Mouse (Mus musculus): ENCODE measurements around the gene Mrrf. TPM values are rescaled to one million over a fixed set of nuclear protein-coding genes. Genes with fewer than 3 reads are reported as not detected.
"Not testable (repeated sequence)": the region's sequence is repeated elsewhere in the genome, so short reads cannot be mapped to it uniquely, and the experiment has no call there.

Mrrf gene
- polyA plus RNA-seq, 1 experiment from 2014 or later, result 26.7 TPM

GRCm38 (mm10) chr2:36184876-36185275 lies 48.7 kb downstream of the Mrrf start:
- H3K4me3 ChIP-seq (ENCODE audit: low read length), result no peak overlapping the region

GRCm38 (mm10) chr2:36189200-36189599 lies 53.0 kb downstream of the Mrrf start:
- not testable (repeated sequence) for H3K9ac ChIP-seq (ENCODE audit: low read depth, low read length); H3K27ac ChIP-seq (ENCODE audit: low read depth, low read length); H3K4me3 ChIP-seq (ENCODE audit: low read length); H3K36me3 ChIP-seq (ENCODE audit: control insufficient read depth, insufficient read depth, low read length); ATAC-seq; H3K9me3 ChIP-seq (ENCODE audit: control insufficient read depth, low read length); H3K4me2 ChIP-seq (ENCODE audit: low read length); H3K27me3 ChIP-seq (replicated peaks; ENCODE audit: control insufficient read depth, insufficient read depth, low read length); H3K4me1 ChIP-seq (ENCODE audit: control insufficient read depth, insufficient read depth, low read depth, low read length)
- WGBS, result 71% methylated on average over 6 of the region's 6 CpGs

More at GRCm38 (mm10) chr2:36184876-36185275, 48.7 kb downstream of the Mrrf start:
- H3K9ac ChIP-seq (ENCODE audit: low read depth, low read length), result no peak overlapping the region
- H3K27ac ChIP-seq (ENCODE audit: low read depth, low read length), result peak overlapping the region; percentile 14; the same call in 1 of the 2 replicates
- ATAC-seq, result peak; percentile 59
- H3K4me2 ChIP-seq (ENCODE audit: low read length), result no peak overlapping the region
- no peaks in the 10 kb centered on the region for H3K27me3 ChIP-seq (replicated peaks; ENCODE audit: control insufficient read depth, insufficient read depth, low read length)
- H3K36me3 ChIP-seq (ENCODE audit: control insufficient read depth, insufficient read depth, low read length), result no peaks in the 10 kb centered on the region
- no peaks in the 10 kb centered on the region; the same call in 1 of the 2 replicates for H3K4me1 ChIP-seq (ENCODE audit: control insufficient read depth, insufficient read depth, low read depth, low read length)
- WGBS, result 58% methylated on average over 6 of the region's 6 CpGs
- H3K9me3 ChIP-seq (ENCODE audit: control insufficient read depth, low read length), result no peaks in the 10 kb centered on the region

GRCm38 (mm10) chr2:36191098-36191941 lies 55.1 kb downstream of the Mrrf start:
- WGBS, result 46% methylated on average over 12 of the region's 12 CpGs
- H3K4me2 ChIP-seq (ENCODE audit: low read length), result no peak overlapping the region
- H3K4me1 ChIP-seq (ENCODE audit: control insufficient read depth, insufficient read depth, low read depth, low read length), result peaks cover 2% of the 10 kb centered on the region; the same call in 1 of the 2 replicates
- no peaks in the 10 kb centered on the region for H3K36me3 ChIP-seq (ENCODE audit: control insufficient read depth, insufficient read depth, low read length)
- no peak overlapping the region for H3K9ac ChIP-seq (ENCODE audit: low read depth, low read length)
- no peaks in the 10 kb centered on the region for H3K27me3 ChIP-seq (replicated peaks; ENCODE audit: control insufficient read depth, insufficient read depth, low read length)
- no peak overlapping the region for H3K27ac ChIP-seq (ENCODE audit: low read depth, low read length)
- H3K9me3 ChIP-seq (ENCODE audit: control insufficient read depth, low read length), result no peaks in the 10 kb centered on the region
- ATAC-seq, result no peak; the same call in 1 of the 2 replicates
- H3K4me3 ChIP-seq (ENCODE audit: low read length), result no peak overlapping the region

- WGBS, result 53% methylated on average over 3 of the region's 3 CpGs
Measured at GRCm38 (mm10) chr2:36197021-36197420, 60.8 kb downstream of the Mrrf start.

GRCm38 (mm10) chr2:36197919-36198881 lies 62.0 kb downstream of the Mrrf start:
- H3K9me3 ChIP-seq (ENCODE audit: control insufficient read depth, low read length), result no peaks in the 10 kb centered on the region
- peak; percentile 67 for ATAC-seq
- H3K4me3 ChIP-seq (ENCODE audit: low read length), result peak overlapping the region; percentile 9; the same call in 1 of the 2 replicates
- H3K27ac ChIP-seq (ENCODE audit: low read depth, low read length), result peak overlapping the region; percentile 12; the same call in 1 of the 2 replicates
- peak overlapping the region; percentile 48 for H3K9ac ChIP-seq (ENCODE audit: low read depth, low read length)
- 10% methylated on average over 20 of the region's 20 CpGs for WGBS
- peaks cover 25% of the 10 kb centered on the region for H3K4me1 ChIP-seq (ENCODE audit: control insufficient read depth, insufficient read depth, low read depth, low read length)
- peak overlapping the region; percentile 42 for H3K4me2 ChIP-seq (ENCODE audit: low read length)
- peaks cover 3% of the 10 kb centered on the region; the same call in 1 of the 2 replicates for H3K27me3 ChIP-seq (replicated peaks; ENCODE audit: control insufficient read depth, insufficient read depth, low read length)
- H3K36me3 ChIP-seq (ENCODE audit: control insufficient read depth, insufficient read depth, low read length), result no peaks in the 10 kb centered on the region

More at GRCm38 (mm10) chr2:36197021-36197420, 60.8 kb downstream of the Mrrf start:
- no peaks in the 10 kb centered on the region for H3K36me3 ChIP-seq (ENCODE audit: control insufficient read depth, insufficient read depth, low read length)
- ATAC-seq, result no peak
- H3K9ac ChIP-seq (ENCODE audit: low read depth, low read length), result no peak overlapping the region
- H3K27me3 ChIP-seq (replicated peaks; ENCODE audit: control insufficient read depth, insufficient read depth, low read length), result peaks cover 3% of the 10 kb centered on the region; the same call in 1 of the 2 replicates
- H3K4me2 ChIP-seq (ENCODE audit: low read length), result no peak overlapping the region
- peaks cover 14% of the 10 kb centered on the region for H3K4me1 ChIP-seq (ENCODE audit: control insufficient read depth, insufficient read depth, low read depth, low read length)
- no peaks in the 10 kb centered on the region for H3K9me3 ChIP-seq (ENCODE audit: control insufficient read depth, low read length)
- H3K27ac ChIP-seq (ENCODE audit: low read depth, low read length), result no peak overlapping the region
- H3K4me3 ChIP-seq (ENCODE audit: low read length), result no peak overlapping the region

- H3K9me3 ChIP-seq (ENCODE audit: control insufficient read depth, low read length), result no peaks in the 10 kb centered on the region
- no peak overlapping the region for H3K27ac ChIP-seq (ENCODE audit: low read depth, low read length)
- no peak overlapping the region for H3K4me3 ChIP-seq (ENCODE audit: low read length)
- peaks cover 3% of the 10 kb centered on the region; the same call in 1 of the 2 replicates for H3K27me3 ChIP-seq (replicated peaks; ENCODE audit: control insufficient read depth, insufficient read depth, low read length)
- peaks cover 32% of the 10 kb centered on the region for H3K4me1 ChIP-seq (ENCODE audit: control insufficient read depth, insufficient read depth, low read depth, low read length)
- ATAC-seq, result no peak
- no peaks in the 10 kb centered on the region for H3K36me3 ChIP-seq (ENCODE audit: control insufficient read depth, insufficient read depth, low read length)
- WGBS, result 0% methylated on average over 3 of the region's 3 CpGs
- peak overlapping the region; percentile 42; the same call in 1 of the 2 replicates for H3K4me2 ChIP-seq (ENCODE audit: low read length)
- peak overlapping the region; percentile 48 for H3K9ac ChIP-seq (ENCODE audit: low read depth, low read length)
Measured at GRCm38 (mm10) chr2:36198882-36199262, 62.7 kb downstream of the Mrrf start.

- H3K27me3 ChIP-seq (replicated peaks; ENCODE audit: control insufficient read depth, insufficient read depth, low read length), result peaks cover 6% of the 10 kb centered on the region
- H3K27ac ChIP-seq (ENCODE audit: low read depth, low read length), result no peak overlapping the region
- no peak overlapping the region for H3K4me2 ChIP-seq (ENCODE audit: low read length)
- H3K9ac ChIP-seq (ENCODE audit: low read depth, low read length), result no peak overlapping the region
- H3K4me1 ChIP-seq (ENCODE audit: control insufficient read depth, insufficient read depth, low read depth, low read length), result peaks cover 32% of the 10 kb centered on the region
- H3K4me3 ChIP-seq (ENCODE audit: low read length), result no peak overlapping the region
- WGBS, result 88% methylated on average over 2 of the region's 2 CpGs
- ATAC-seq, result no peak
- H3K9me3 ChIP-seq (ENCODE audit: control insufficient read depth, low read length), result no peaks in the 10 kb centered on the region
- no peaks in the 10 kb centered on the region for H3K36me3 ChIP-seq (ENCODE audit: control insufficient read depth, insufficient read depth, low read length)
Measured at GRCm38 (mm10) chr2:36200813-36201212, 64.6 kb downstream of the Mrrf start.

- no peak for ATAC-seq
- H3K4me1 ChIP-seq (ENCODE audit: control insufficient read depth, insufficient read depth, low read depth, low read length), result peaks cover 32% of the 10 kb centered on the region
- H3K4me2 ChIP-seq (ENCODE audit: low read length), result peak overlapping the region; percentile 57
- WGBS, result 23% methylated on average over 18 of the region's 18 CpGs
- peak overlapping the region; percentile 65 for H3K27ac ChIP-seq (ENCODE audit: low read depth, low read length)
- H3K27me3 ChIP-seq (replicated peaks; ENCODE audit: control insufficient read depth, insufficient read depth, low read length), result peaks cover 6% of the 10 kb centered on the region
- no peaks in the 10 kb centered on the region for H3K9me3 ChIP-seq (ENCODE audit: control insufficient read depth, low read length)
- H3K4me3 ChIP-seq (ENCODE audit: low read length), result peak overlapping the region; percentile 35
- H3K36me3 ChIP-seq (ENCODE audit: control insufficient read depth, insufficient read depth, low read length), result no peaks in the 10 kb centered on the region
- H3K9ac ChIP-seq (ENCODE audit: low read depth, low read length), result peak overlapping the region; percentile 54
Measured at GRCm38 (mm10) chr2:36201756-36202610, 65.8 kb downstream of the Mrrf start.

Measured in hindbrain, embryonic 16.5 days (tissue).